Mouse (Mus musculus): ENCODE measurements around the gene Plcd3. TPM values are rescaled to one million over a fixed set of nuclear protein-coding genes. Genes with fewer than 3 reads are reported as not detected.

Plcd3 gene
- total RNA-seq, 2 experiments from 2014 or later: 13.4 to 13.7 TPM

DNA sequence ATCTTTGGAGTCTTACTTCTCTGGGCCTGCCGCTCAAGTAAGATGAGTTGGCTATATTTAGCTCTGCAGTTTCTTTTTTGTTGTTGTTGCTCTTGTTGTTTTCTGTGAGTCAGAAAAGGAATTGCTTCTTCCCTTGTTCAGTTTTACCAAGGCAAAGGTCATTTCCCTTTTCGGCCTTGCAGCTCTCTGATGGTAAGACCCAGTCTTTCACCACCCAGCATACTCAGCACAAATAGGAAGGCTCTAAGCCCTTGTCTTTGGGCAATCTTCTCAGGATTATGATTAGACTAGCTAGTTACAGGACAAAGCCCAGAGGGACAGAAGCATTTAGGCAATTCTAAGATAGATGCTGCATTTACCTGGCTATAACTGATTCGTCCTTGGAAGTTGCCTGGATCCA, 74.6 kb downstream of the Plcd3 start:
- no peak for DNase-seq (ENCODE audit: low spot score in 2 of 2)

DNA sequence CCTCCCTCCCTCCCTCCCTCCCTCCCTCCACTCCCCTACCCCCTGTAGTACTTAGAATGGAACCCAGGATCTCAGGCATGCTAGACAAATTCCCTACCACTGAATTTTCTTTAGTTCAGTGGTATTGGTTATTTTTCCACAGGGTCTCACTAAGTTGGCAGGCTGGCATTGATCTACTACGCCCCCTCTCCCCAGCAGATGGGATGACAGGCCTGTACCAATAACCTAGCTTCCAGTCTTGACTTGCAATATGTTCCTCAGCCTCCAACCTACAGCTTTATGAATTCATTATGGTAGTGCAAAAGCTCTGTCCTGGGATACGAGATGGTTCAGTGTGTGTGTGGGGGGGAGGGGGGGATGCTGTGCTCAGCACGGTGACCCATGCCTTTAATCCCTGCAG, 77.5 kb downstream of the Plcd3 start:
- DNase-seq (ENCODE audit: low spot score in 2 of 2): no peak

GRCm38 (mm10) chr11:103020713-103021335, 80.6 kb downstream of the Plcd3 start:
- no peak for DNase-seq (ENCODE audit: low spot score in 2 of 2)

Other genes starting within 250 kb of the Plcd3 start
- gene Eftud2, start 220.7 kb downstream of the Plcd3 start, total RNA-seq (2021): 100 to 1,000 TPM; 105 to 117 TPM
- 1 to 10 TPM; 1.1 to 1.4 TPM for gene Ccdc103, start 220.5 kb downstream of the Plcd3 start, total RNA-seq (2021)
- gene Fam187a, start 216.5 kb downstream of the Plcd3 start, total RNA-seq (2021): not detected
- gene Gfap, start 200.7 kb downstream of the Plcd3 start, total RNA-seq (2021): 100 to 1,000 TPM; 273 to 295 TPM
- 1 to 10 TPM; 2.6 TPM for gene Kif18b, start 176.5 kb downstream of the Plcd3 start, total RNA-seq (2021)
- 10 to 100 TPM; 32.3 to 37.5 TPM for gene C1ql1, start 155.0 kb downstream of the Plcd3 start, total RNA-seq (2021)
- gene Nmt1, start 73.5 kb downstream of the Plcd3 start, total RNA-seq (2021): 10 to 100 TPM; 79.7 to 87.3 TPM
- gene Dcakd, start 73.3 kb downstream of the Plcd3 start, total RNA-seq (2021): 100 to 1,000 TPM; 117 to 118 TPM
- 10 to 100 TPM; 63.1 to 66.1 TPM for gene Acbd4, start within 50 bp of the Plcd3 start, total RNA-seq (2021)
- gene Hexim1, start 14.6 kb upstream of the Plcd3 start, total RNA-seq (2021): 10 to 100 TPM; 38.0 to 38.7 TPM
- gene Hexim2, start 30.8 kb upstream of the Plcd3 start, total RNA-seq (2021): 10 to 100 TPM; 14.4 to 16.9 TPM
- 10 to 100 TPM; 83.4 to 87.0 TPM for gene Fmnl1, start 69.4 kb upstream of the Plcd3 start, total RNA-seq (2021)
- gene 1700023F06Rik, start 106.9 kb upstream of the Plcd3 start, total RNA-seq (2021): 1 to 10 TPM; 1.8 TPM
- 1 to 10 TPM; 1.3 to 1.4 TPM for gene Spata32, start 116.8 kb upstream of the Plcd3 start, total RNA-seq (2021)
- 1 to 10 TPM; 3.7 to 3.8 TPM for gene Map3k14, start 165.8 kb upstream of the Plcd3 start, total RNA-seq (2021)

All from layer of hippocampus, postnatal 10 days (tissue).